Mouse (Mus musculus) neural tube, embryonic 13.5 days (tissue): ENCODE data around the gene Ccdc71. TPM values are rescaled to one million over a fixed set of nuclear protein-coding genes. Genes with fewer than 3 reads are reported as not detected.

Source experiments
- ATAC-seq: fragments of 200-750 bp; cut with Nextera tagmentation; 2 replicates; pipeline ENCODE4 v1.8.0; 2017; ENCODE audit warnings: low read depth, mild to moderate bottlenecking, moderate TSS enrichment, moderate library complexity
- H3K27ac ChIP-seq: fragments of 300-500 bp; sonication (generic); replicated peaks from 2 replicates; pipeline ENCODE4 v1.5.1; 2015; ENCODE audit warnings: moderate library complexity, mild to moderate bottlenecking, inconsistent platforms
- H3K27me3 ChIP-seq: fragments of 300-500 bp; sonication (generic); 2 replicates; pipeline ENCODE4 v1.6.1; 2015; ENCODE audit warnings: mild to moderate bottlenecking, inconsistent platforms
- H3K36me3 ChIP-seq: fragments of 300-500 bp; sonication (generic); 2 replicates; pipeline ENCODE4 v1.6.1; 2015; ENCODE audit warnings: mild to moderate bottlenecking, inconsistent platforms
- H3K4me1 ChIP-seq: fragments of 300-500 bp; sonication (generic); replicated peaks from 2 replicates; pipeline ENCODE4 v1.6.1; 2015; ENCODE audit warnings: inconsistent platforms
- H3K4me2 ChIP-seq: fragments of 300-500 bp; sonication (generic); 2 replicates; pipeline ENCODE4 v1.6.1; 2015; ENCODE audit warnings: inconsistent platforms, mild to moderate bottlenecking, moderate library complexity
- H3K4me3 ChIP-seq: fragments of 300-500 bp; sonication (generic); 2 replicates; pipeline ENCODE4 v1.5.1; 2015; ENCODE audit warnings: mild to moderate bottlenecking, inconsistent platforms
- H3K9ac ChIP-seq: fragments of 300-500 bp; sonication (generic); 2 replicates; pipeline ENCODE4 v1.6.1; 2015; ENCODE audit warnings: moderate library complexity, mild to moderate bottlenecking, inconsistent platforms
- H3K9me3 ChIP-seq: fragments of 300-500 bp; sonication (generic); 2 replicates; pipeline ENCODE4 v1.6.1; 2016; ENCODE audit warnings: inconsistent platforms
- WGBS: fragments of 180-500 bp; shearing (Covaris S2); methylation state at CpG from one replicate; pipeline ENCODE4 v1.1.7; 2015; 5-methylcytosine and 5-hydroxymethylcytosine counted together
- polyA plus RNA-seq: library from polyadenylated mRNA; unstranded; fragments of >200 nt; fragmentation: Nextera tagmentation; extraction: Ambion mirVana; gene quantifications from 2 replicates; pipeline ENCODE4 v1.2.1, GENCODE M21; 2015

The Ccdc71 gene
- polyA plus RNA-seq, 1 experiment from 2014 or later = 57.0 TPM

DNA sequence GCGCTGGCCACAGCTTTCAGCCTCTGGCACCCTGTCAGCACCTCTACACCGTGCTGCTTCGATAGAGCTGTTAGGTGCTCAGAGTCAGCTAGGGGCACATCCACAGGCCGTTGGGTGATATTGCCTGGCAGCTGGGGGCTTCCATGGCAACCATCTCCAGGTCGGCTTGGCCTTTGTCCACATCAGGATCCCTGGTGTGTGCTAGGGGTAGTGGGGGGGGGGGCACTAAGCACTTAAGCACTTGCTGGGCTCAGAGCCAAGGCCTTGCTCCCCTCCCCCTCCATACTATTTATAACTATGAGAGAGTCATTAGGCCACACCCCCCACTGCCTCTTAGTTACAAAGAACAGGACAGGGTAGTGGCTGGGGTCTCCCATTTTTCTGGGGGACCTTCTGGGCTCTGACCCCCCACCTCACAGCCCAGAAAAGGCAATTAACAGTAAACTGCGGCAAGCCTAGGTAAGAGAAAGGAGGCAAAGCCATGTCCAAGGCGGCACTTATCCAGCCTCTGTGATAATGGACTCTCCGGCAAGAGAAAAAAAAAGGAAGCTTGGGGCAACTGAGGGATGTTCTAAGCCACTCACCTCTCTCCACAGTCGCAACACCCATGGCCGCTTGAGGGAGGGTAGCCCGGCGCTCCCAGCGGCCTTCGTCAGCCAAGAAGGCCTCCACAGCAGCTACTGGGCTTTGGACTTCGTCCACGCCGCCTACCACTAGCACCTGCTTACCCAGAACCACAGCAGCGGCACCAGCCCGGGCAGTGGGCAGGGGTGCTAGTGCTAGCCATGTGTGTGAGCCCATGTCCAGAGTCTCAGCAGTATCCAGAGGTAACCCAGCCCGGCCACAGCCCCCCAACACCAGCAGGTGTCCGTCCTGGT is 9.8 kb upstream of the Ccdc71 start:
- ATAC-seq = peak; percentile 54
- 49% methylated on average over 21 of the region's 21 CpGs for whole genome bisulfite sequencing

GRCm38 (mm10) chr9:108451170-108451493 is 9.2 kb upstream of the Ccdc71 start:
- Histone ChIP-seq H3K9ac (peak overlapping the region; percentile 83), H3K4me2 (peak overlapping the region; percentile 77), H3K36me3 (peaks cover 18% of the 10 kb centered on the region), H3K27me3 (no peaks in the 10 kb centered on the region), H3K4me1 (peaks cover 55% of the 10 kb centered on the region), H3K4me3 (peak overlapping the region; percentile 70), H3K27ac (peak overlapping the region; percentile 93), H3K9me3 (no peaks in the 10 kb centered on the region)
- WGBS = 86% methylated on average over 6 of the region's 6 CpGs
- ATAC-seq = no peak

More for the DNA sequence above, 9.8 kb upstream of the Ccdc71 start:
- H3K4me2 ChIP-seq = peak overlapping the region; percentile 77
- H3K27me3 ChIP-seq = no peaks in the 10 kb centered on the region
- no peaks in the 10 kb centered on the region for H3K9me3 ChIP-seq
- H3K27ac ChIP-seq = peak overlapping the region; percentile 93
- peak overlapping the region; percentile 83 for H3K9ac ChIP-seq
- H3K36me3 ChIP-seq = peaks cover 18% of the 10 kb centered on the region
- peaks cover 55% of the 10 kb centered on the region for H3K4me1 ChIP-seq
- peak overlapping the region; percentile 70 for H3K4me3 ChIP-seq

DNA sequence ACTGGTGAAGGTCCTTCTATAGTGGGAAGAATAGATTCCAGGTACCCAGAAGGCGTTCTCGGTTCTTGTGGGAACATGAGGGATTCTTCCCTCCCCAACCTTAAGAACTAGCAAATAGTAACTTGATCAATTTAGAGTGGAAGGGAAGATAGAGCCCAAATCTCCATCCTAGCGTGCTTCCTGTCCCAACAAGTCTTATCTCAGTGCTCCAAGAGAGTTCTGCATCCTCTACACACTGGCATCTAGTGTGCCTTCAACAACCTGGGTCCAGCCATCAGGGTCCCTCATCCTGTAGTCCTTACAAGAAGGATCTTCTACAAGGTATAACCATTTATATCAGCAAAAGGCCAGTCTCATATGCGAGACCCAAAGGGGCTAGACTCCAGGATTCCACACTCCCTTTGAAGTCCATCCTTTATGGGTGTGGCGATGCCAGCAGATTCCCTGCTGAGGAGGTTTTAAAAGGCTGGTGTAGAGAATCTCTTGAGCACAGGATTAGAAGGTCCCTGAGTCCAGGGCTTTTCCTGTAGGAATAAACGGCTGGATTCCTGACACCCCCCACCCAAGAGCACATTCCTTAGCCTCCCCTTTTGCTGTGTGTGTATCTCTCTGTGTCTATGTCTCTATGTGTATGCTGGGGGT is 8.7 kb upstream of the Ccdc71 start:
- H3K27ac ChIP-seq = peak overlapping the region; percentile 93
- no peaks in the 10 kb centered on the region; the same call in 1 of the 2 replicates for H3K27me3 ChIP-seq
- no peaks in the 10 kb centered on the region for H3K9me3 ChIP-seq
- H3K9ac ChIP-seq = peak overlapping the region; percentile 83
- H3K4me1 ChIP-seq = peaks cover 55% of the 10 kb centered on the region
- H3K4me2 ChIP-seq = peak overlapping the region; percentile 77
- no peak for ATAC-seq
- peak overlapping the region; percentile 70 for H3K4me3 ChIP-seq
- WGBS = 50% methylated on average over 6 of the region's 6 CpGs
- H3K36me3 ChIP-seq = peaks cover 18% of the 10 kb centered on the region

GRCm38 (mm10) chr9:108452291-108452906 is 7.9 kb upstream of the Ccdc71 start:
- H3K9ac ChIP-seq = peak overlapping the region; percentile 83
- ATAC-seq = peak; percentile 91
- H3K4me3 ChIP-seq = peak overlapping the region; percentile 70
- peaks cover 17% of the 10 kb centered on the region for H3K36me3 ChIP-seq
- H3K4me1 ChIP-seq = peaks cover 55% of the 10 kb centered on the region
- no peaks in the 10 kb centered on the region for H3K9me3 ChIP-seq
- H3K27ac ChIP-seq = peak overlapping the region; percentile 93
- H3K27me3 ChIP-seq = peaks cover 4% of the 10 kb centered on the region; the same call in 1 of the 2 replicates
- WGBS = under 1% methylated on average over 40 of the region's 40 CpGs
- H3K4me2 ChIP-seq = peak overlapping the region; percentile 77

- H3K36me3 ChIP-seq = peaks cover 12% of the 10 kb centered on the region
- H3K4me1 ChIP-seq = peaks cover 54% of the 10 kb centered on the region
- 46% methylated on average over 6 of the region's 6 CpGs for WGBS
- H3K27ac ChIP-seq = peak overlapping the region; percentile 93
- H3K4me3 ChIP-seq = peak overlapping the region; percentile 70
- H3K4me2 ChIP-seq = peak overlapping the region; percentile 77
- peak overlapping the region; percentile 83 for H3K9ac ChIP-seq
- ATAC-seq = peak; percentile 21
- H3K27me3 ChIP-seq = peaks cover 4% of the 10 kb centered on the region; the same call in 1 of the 2 replicates
- no peaks in the 10 kb centered on the region for H3K9me3 ChIP-seq
Measured at GRCm38 (mm10) chr9:108452911-108453310, 7.4 kb upstream of the Ccdc71 start.

- Histone ChIP-seq H3K9ac (peak overlapping the region; percentile 83), H3K4me2 (peak overlapping the region; percentile 77), H3K36me3 (peaks cover 7% of the 10 kb centered on the region), H3K9me3 (no peaks in the 10 kb centered on the region), H3K27ac (0 out of 2 replicates have a peak overlapping the region, but pooled peaks have one; percentile 93), H3K4me1 (peaks cover 48% of the 10 kb centered on the region), H3K27me3 (peaks cover 4% of the 10 kb centered on the region; the same call in 1 of the 2 replicates), H3K4me3 (peak overlapping the region; percentile 70; the same call in 1 of the 2 replicates)
- no peak for ATAC-seq
- 86% methylated on average over 4 of the region's 4 CpGs for WGBS
Measured at GRCm38 (mm10) chr9:108453458-108453857, 6.9 kb upstream of the Ccdc71 start.

GRCm38 (mm10) chr9:108454429-108454828 is 5.9 kb upstream of the Ccdc71 start:
- H3K4me1 ChIP-seq = peaks cover 39% of the 10 kb centered on the region
- no peak overlapping the region for H3K4me3 ChIP-seq
- no peak overlapping the region for H3K9ac ChIP-seq
- no peaks in the 10 kb centered on the region for H3K36me3 ChIP-seq
- 85% methylated on average over 6 of the region's 6 CpGs for WGBS
- H3K9me3 ChIP-seq = no peaks in the 10 kb centered on the region
- no peak overlapping the region for H3K27ac ChIP-seq
- H3K4me2 ChIP-seq = no peak overlapping the region
- no peak for ATAC-seq
- H3K27me3 ChIP-seq = peaks cover 9% of the 10 kb centered on the region; the same call in 1 of the 2 replicates

DNA sequence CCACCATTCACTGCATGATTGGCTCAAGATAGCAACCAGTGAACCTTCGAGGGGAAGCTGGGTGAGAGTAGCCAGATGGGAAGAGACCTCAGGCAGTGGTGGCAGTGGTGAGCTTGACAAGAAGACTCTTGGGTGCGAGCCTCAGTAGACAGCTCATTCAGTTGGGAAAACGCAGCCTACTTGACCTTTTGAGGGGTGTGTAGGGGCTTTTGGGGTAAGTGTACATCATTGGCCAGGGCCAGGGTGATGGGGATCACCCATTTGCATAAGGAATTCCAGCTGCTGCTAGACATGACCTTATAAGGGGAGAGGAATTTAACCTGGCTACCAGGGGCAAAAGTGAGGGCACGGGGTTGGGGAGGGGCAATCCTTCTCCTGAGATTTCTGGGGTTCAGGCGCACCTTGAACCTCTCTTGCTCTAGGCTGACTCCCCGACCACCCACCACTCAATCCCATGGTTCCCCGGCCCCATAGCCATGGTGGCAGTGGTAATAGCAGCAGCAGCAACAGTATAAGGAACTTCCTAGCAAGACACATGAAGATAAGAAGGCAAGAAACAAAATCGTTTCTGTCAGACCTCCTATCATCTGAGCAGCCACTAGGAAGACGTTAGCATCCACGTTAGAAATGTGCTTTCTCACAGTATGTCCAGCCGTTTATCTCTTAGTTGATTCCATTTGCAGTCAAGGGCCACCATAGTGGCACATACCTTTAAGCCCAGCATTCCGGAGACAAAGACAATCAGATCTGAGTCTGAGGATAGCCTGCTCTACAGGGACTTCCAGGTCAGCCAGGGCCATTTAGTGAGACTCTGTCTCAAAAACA is 4.4 kb upstream of the Ccdc71 start:
- ATAC-seq = no peak
- H3K27ac ChIP-seq = no peak overlapping the region
- no peaks in the 10 kb centered on the region for H3K9me3 ChIP-seq
- H3K9ac ChIP-seq = no peak overlapping the region
- peaks cover 9% of the 10 kb centered on the region; the same call in 1 of the 2 replicates for H3K27me3 ChIP-seq
- 74% methylated on average over 12 of the region's 12 CpGs for WGBS
- H3K36me3 ChIP-seq = no peaks in the 10 kb centered on the region
- no peak overlapping the region for H3K4me2 ChIP-seq
- peaks cover 31% of the 10 kb centered on the region for H3K4me1 ChIP-seq
- no peak overlapping the region for H3K4me3 ChIP-seq

DNA sequence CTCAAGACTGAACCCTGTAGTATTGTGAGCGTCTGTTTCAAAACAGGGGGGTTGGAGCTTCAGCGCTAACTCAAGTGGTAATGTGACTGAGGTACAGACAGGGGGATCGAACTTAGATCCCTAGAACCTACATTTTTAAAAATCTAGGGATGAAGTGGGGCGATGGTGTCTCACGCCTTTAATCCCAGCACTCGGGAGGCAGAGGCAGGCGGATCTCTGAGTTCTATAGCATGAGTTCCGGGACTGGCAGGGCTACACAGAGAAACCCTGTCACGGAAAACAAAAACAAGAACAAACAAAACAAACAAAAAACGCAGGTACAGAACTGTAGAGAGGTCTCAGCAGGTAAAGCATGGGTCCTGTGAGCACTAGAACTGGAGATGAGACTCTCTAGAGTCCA is 3.4 kb upstream of the Ccdc71 start:
- no peak overlapping the region for H3K4me3 ChIP-seq
- H3K9me3 ChIP-seq = no peaks in the 10 kb centered on the region
- H3K36me3 ChIP-seq = no peaks in the 10 kb centered on the region
- H3K4me2 ChIP-seq = no peak overlapping the region
- no peak for ATAC-seq
- H3K27me3 ChIP-seq = peaks cover 9% of the 10 kb centered on the region; the same call in 1 of the 2 replicates
- no peak overlapping the region for H3K27ac ChIP-seq
- 87% methylated on average over 10 of the region's 10 CpGs for WGBS
- H3K9ac ChIP-seq = no peak overlapping the region
- peaks cover 31% of the 10 kb centered on the region for H3K4me1 ChIP-seq

GRCm38 (mm10) chr9:108459939-108460318 is 398 bp upstream of the Ccdc71 start:
- Histone ChIP-seq H3K9me3 (no peaks in the 10 kb centered on the region), H3K36me3 (peaks cover 25% of the 10 kb centered on the region), H3K27me3 (peaks cover 9% of the 10 kb centered on the region; the same call in 1 of the 2 replicates), H3K4me3 (peak overlapping the region; percentile 85), H3K9ac (peak overlapping the region; percentile 91; the same call in 1 of the 2 replicates), H3K4me1 (peaks cover 21% of the 10 kb centered on the region), H3K4me2 (peak overlapping the region; percentile 93), H3K27ac (peak overlapping the region; percentile 90)
- ATAC-seq = no peak
- WGBS = 97% methylated on average over 1 of the region's 1 CpGs

DNA sequence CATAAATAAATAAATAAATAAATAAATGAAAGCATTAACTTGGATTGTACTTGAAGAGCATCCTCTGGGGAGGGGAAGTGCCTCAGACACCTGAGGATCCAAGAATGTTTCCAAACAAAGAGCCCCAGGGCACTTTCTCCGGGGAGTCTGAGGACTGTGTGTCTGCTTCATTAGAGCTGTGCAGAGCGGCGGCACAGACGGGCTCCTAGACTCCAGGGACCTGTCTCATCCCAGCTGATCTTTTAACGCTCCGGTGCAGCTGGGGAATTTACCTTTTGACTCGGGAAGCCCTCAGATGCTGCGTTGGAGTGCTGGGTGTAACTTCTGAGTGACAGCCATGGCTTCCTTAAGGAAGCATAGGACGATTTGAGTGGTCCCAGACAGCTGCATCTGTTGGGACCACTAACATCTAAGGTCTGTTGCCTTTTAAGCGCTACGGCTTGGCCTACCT is 879 bp downstream of the Ccdc71 start, which contains the start of gene Klhdc8b:
Gene Klhdc8b (minus strand): TSS at position 401 of the 451 bp plus-strand sequence.
- no peaks in the 10 kb centered on the region for H3K9me3 ChIP-seq
- peaks cover 21% of the 10 kb centered on the region for H3K4me1 ChIP-seq
- peak within 1 kb of the TSS; percentile 93 for H3K4me2 ChIP-seq
- peak within 1 kb of the TSS; percentile 90 for H3K27ac ChIP-seq
- 24% methylated on average over 11 of the region's 11 CpGs for WGBS
- H3K9ac ChIP-seq = peak within 1 kb of the TSS; percentile 91
- peaks cover 37% of the 10 kb centered on the region for H3K36me3 ChIP-seq
- peaks cover 9% of the 10 kb centered on the region; the same call in 1 of the 2 replicates for H3K27me3 ChIP-seq
- H3K4me3 ChIP-seq = peak within 1 kb of the TSS; percentile 85
- peak; percentile 58 for ATAC-seq
